In genomic region chr11:3539111-3539825, GRCm38 (mm10) we compare ENCODE assay signal across 8 mouse cellular contexts. TPM values are rescaled to one million over a fixed set of nuclear protein-coding genes. Genes with fewer than 3 reads are reported as not detected.
DNase-seq lines count a peak whose midpoint lies in the region; ATAC-seq lines count a peak whose summit lies in the region.

No protein-coding gene starts in this region.

- H3K27me3 ChIP-seq in hindbrain, embryonic 11.5 days (ENCODE audit: control insufficient read depth, insufficient read depth, low read length), result no peaks in the 10 kb centered on the region

- peak; percentile 96 for DNase-seq in MN1 (ENCODE audit: low spot score)
- peak; percentile 96 for DNase-seq in cerebellum, adult 9-10 months
- DNase-seq in hindbrain, embryonic 11.5 days (ENCODE audit: low spot score), result peak; percentile 94
- DNase-seq in layer of hippocampus, postnatal 10 days (ENCODE audit: low spot score in 2 of 2), result peak; percentile 79 to 84
- DNase-seq in lung, postnatal 10 days, result peak; percentile 98
- peak; percentile 89 for DNase-seq in ovary, postnatal 36 days (ENCODE audit: low spot score)
- peak; percentile 84 for DNase-seq in thymus, postnatal 25 days

- peak overlapping the region; percentile 46 for H3K4me3 ChIP-seq in hindbrain, embryonic 11.5 days (ENCODE audit: low read depth, low read length)

- 6% methylated on average over 33 of the region's 33 CpGs for WGBS in hindbrain, embryonic 11.5 days

- peak overlapping the region; percentile 61 for H3K9ac ChIP-seq in hindbrain, embryonic 11.5 days (ENCODE audit: low read depth, low read length)

- no peak overlapping the region for H3K27ac ChIP-seq in hindbrain, embryonic 11.5 days (ENCODE audit: low read depth, low read length)

- H3K4me2 ChIP-seq in hindbrain, embryonic 11.5 days (replicated peaks; ENCODE audit: low read depth, low read length), result peak overlapping the region; percentile 48

- no peaks in the 10 kb centered on the region for H3K36me3 ChIP-seq in hindbrain, embryonic 11.5 days (ENCODE audit: control insufficient read depth, insufficient read depth, low read length)

- H3K4me1 ChIP-seq in hindbrain, embryonic 11.5 days (replicated peaks; ENCODE audit: control insufficient read depth, insufficient read depth, low read length), result peaks cover 6% of the 10 kb centered on the region

- peak; percentile 76 for ATAC-seq in frontal cortex, adult (ENCODE audit: low TSS enrichment)
- peak; percentile 94 for ATAC-seq in hindbrain, embryonic 11.5 days (ENCODE audit: low FRiP score)

- no peaks in the 10 kb centered on the region for H3K9me3 ChIP-seq in hindbrain, embryonic 11.5 days (ENCODE audit: control insufficient read depth, low read length)

RNA-seq across cellular contexts. Expression of gene Smtn, which starts 1.1 kb away (rescaled TPM):
- polyA plus RNA-seq in hindbrain, embryonic 11.5 days (2014; fragmentation: Nextera tagmentation; extraction: Ambion mirVana), result 27.0 and 27.5 TPM in 2 replicates
- 10 to 100 TPM; 17.0 TPM for total RNA-seq in layer of hippocampus, postnatal 10 days (2021)

RNA-seq across cellular contexts. Expression of gene Selenom, which starts 24.8 kb away (rescaled TPM):
- 66.5 and 67.4 TPM in 2 replicates for polyA plus RNA-seq in hindbrain, embryonic 11.5 days (2014; fragmentation: Nextera tagmentation; extraction: Ambion mirVana)
- 100 to 1,000 TPM; 250 to 255 TPM for total RNA-seq in layer of hippocampus, postnatal 10 days (2021)

RNA-seq across cellular contexts. Expression of gene Inpp5j, which starts 34.6 kb away (rescaled TPM):
- 0.09 and 0.29 TPM in 2 replicates for polyA plus RNA-seq in hindbrain, embryonic 11.5 days (2014; fragmentation: Nextera tagmentation; extraction: Ambion mirVana)
- 10 to 100 TPM; 47.0 to 52.9 TPM for total RNA-seq in layer of hippocampus, postnatal 10 days (2021)

RNA-seq across cellular contexts. Expression of gene Pla2g3, which starts 51.2 kb away (rescaled TPM):
- 0.60 and 0.86 TPM in 2 replicates for polyA plus RNA-seq in hindbrain, embryonic 11.5 days (2014; fragmentation: Nextera tagmentation; extraction: Ambion mirVana)
- 10 to 100 TPM; 11.3 to 17.0 TPM for total RNA-seq in layer of hippocampus, postnatal 10 days (2021)
